In genomic region chr1:91062363-91062762, GRCm38 (mm10) we compare ENCODE assay signal across 8 mouse cellular contexts.
DNase-seq lines count a peak whose midpoint lies in the region; ATAC-seq lines count a peak whose summit lies in the region.

No protein-coding gene starts in this region.

- no peak overlapping the region for H3K9ac ChIP-seq in neural tube, embryonic 12.5 days
- H3K9ac ChIP-seq in forebrain, embryonic 15.5 days (replicated peaks): no peak overlapping the region
- no peak overlapping the region for H3K9ac ChIP-seq in lung, embryonic 15.5 days

- no peak for DNase-seq in neural tube, embryonic 10.5 days (ENCODE audit: extremely low spot score, low spot score)
- peak; percentile 73 to 88 for DNase-seq in right cerebral cortex, postnatal 10 days (ENCODE audit: low spot score in 2 of 2)
- no peak for DNase-seq in yolk sac, embryonic 10.5 days (ENCODE audit: low spot score)
- no peak for DNase-seq in ovary, postnatal 14 days (ENCODE audit: low spot score)

- H3K4me1 ChIP-seq in neural tube, embryonic 12.5 days: peaks cover 9% of the 10 kb centered on the region
- H3K4me1 ChIP-seq in forebrain, embryonic 15.5 days: peaks cover 11% of the 10 kb centered on the region
- peaks cover 67% of the 10 kb centered on the region for H3K4me1 ChIP-seq in lung, embryonic 15.5 days

- H3K4me2 ChIP-seq in neural tube, embryonic 12.5 days (replicated peaks): no peak overlapping the region
- H3K4me2 ChIP-seq in forebrain, embryonic 15.5 days (replicated peaks): no peak overlapping the region
- no peak overlapping the region for H3K4me2 ChIP-seq in lung, embryonic 15.5 days

- H3K36me3 ChIP-seq in neural tube, embryonic 12.5 days: no peaks in the 10 kb centered on the region
- no peaks in the 10 kb centered on the region for H3K36me3 ChIP-seq in forebrain, embryonic 15.5 days
- no peaks in the 10 kb centered on the region for H3K36me3 ChIP-seq in lung, embryonic 15.5 days

- H3K4me3 ChIP-seq in neural tube, embryonic 12.5 days: no peak overlapping the region
- no peak overlapping the region for H3K4me3 ChIP-seq in forebrain, embryonic 15.5 days
- H3K4me3 ChIP-seq in lung, embryonic 15.5 days: no peak overlapping the region

- no peaks in the 10 kb centered on the region for H3K9me3 ChIP-seq in neural tube, embryonic 12.5 days
- H3K9me3 ChIP-seq in forebrain, embryonic 15.5 days: no peaks in the 10 kb centered on the region
- H3K9me3 ChIP-seq in lung, embryonic 15.5 days: no peaks in the 10 kb centered on the region

- H3K27me3 ChIP-seq in neural tube, embryonic 12.5 days (replicated peaks): no peaks in the 10 kb centered on the region
- no peaks in the 10 kb centered on the region for H3K27me3 ChIP-seq in forebrain, embryonic 15.5 days
- H3K27me3 ChIP-seq in lung, embryonic 15.5 days: no peaks in the 10 kb centered on the region

- no peak overlapping the region for H3K27ac ChIP-seq in neural tube, embryonic 12.5 days
- peak overlapping the region; percentile 58 for H3K27ac ChIP-seq in forebrain, embryonic 15.5 days (replicated peaks)
- H3K27ac ChIP-seq in lung, embryonic 15.5 days: peak overlapping the region; percentile 49

- WGBS in neural tube, embryonic 12.5 days: 38% methylated on average over 5 of the region's 5 CpGs
- WGBS in forebrain, embryonic 15.5 days: 36% methylated on average over 5 of the region's 5 CpGs
- WGBS in lung, embryonic 15.5 days: 26% methylated on average over 5 of the region's 5 CpGs

- 0 out of 2 replicates have a peak, but pooled peaks have one; percentile 29 for ATAC-seq in neural tube, embryonic 12.5 days (ENCODE audit: low FRiP score, low read depth)
- ATAC-seq in forebrain, embryonic 15.5 days (replicated peaks): peak; percentile 59
- peak; percentile 67 for ATAC-seq in inflammation-experienced regulatory T-cells, adult 6 months
- ATAC-seq in lung, embryonic 15.5 days (ENCODE audit: borderline replicate concordance, extremely low read depth, low FRiP score, low TSS enrichment): peak; percentile 29; the same call in 1 of the 2 replicates

Comparison
In these comparisons a context has a peak if more than half of its experiments do, and no peak if none do; other contexts are left out.
1. DNase-seq: peak in right cerebral cortex, postnatal 10 days (2 of 2); none in neural tube, embryonic 10.5 days (single experiment), yolk sac, embryonic 10.5 days (single experiment) and ovary, postnatal 14 days (single experiment).
2. Peak in every context shown above with its lines, with median percentiles within 50 percentile points of each other: ATAC-seq.